Mouse (Mus musculus): ENCODE measurements around the gene Nfatc2.
A peak's percentile ranks its signal among the peaks of the same experiment; 100 is the strongest.

Gene Nfatc2

GRCm38 (mm10) chr2:168609653-168610248 is 8.3 kb upstream of the Nfatc2 start:
- no peak for DNase-seq (ENCODE audit: low spot score)

GRCm38 (mm10) chr2:168608125-168608564 is 6.7 kb upstream of the Nfatc2 start:
- no peak for DNase-seq (ENCODE audit: low spot score)

GRCm38 (mm10) chr2:168604655-168605070 is 3.2 kb upstream of the Nfatc2 start:
- DNase-seq (ENCODE audit: low spot score) = no peak

DNA sequence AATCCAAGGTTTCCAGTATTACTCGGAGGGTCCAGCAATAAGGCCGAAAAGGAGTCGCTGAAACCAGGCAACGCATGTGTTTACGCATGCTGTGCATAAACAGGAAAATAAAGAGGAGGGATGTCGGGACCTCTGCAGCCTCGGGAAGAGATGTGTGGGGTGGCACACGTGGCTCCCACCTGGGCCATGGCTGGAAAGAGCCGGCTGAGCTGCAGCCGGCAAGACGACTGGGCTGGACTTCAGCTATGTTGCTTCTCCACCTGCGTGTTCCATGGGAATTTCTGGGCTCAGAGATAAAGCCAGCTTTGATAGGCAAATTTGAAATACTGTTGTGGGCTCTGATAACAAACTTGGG is 907 bp upstream of the Nfatc2 start:
- DNase-seq (ENCODE audit: low spot score) = no peak

GRCm38 (mm10) chr2:168600750-168601490 is 537 bp downstream of the Nfatc2 start:
- no peak for DNase-seq (ENCODE audit: low spot score)

- no peak for DNase-seq (ENCODE audit: low spot score)
Observed at GRCm38 (mm10) chr2:168595693-168596092, 5.8 kb downstream of the Nfatc2 start.

GRCm38 (mm10) chr2:168593676-168594075 is 7.8 kb downstream of the Nfatc2 start:
- DNase-seq (ENCODE audit: low spot score) = no peak

- no peak for DNase-seq (ENCODE audit: low spot score)
Observed at GRCm38 (mm10) chr2:168593004-168593403, 8.5 kb downstream of the Nfatc2 start.

- DNase-seq (ENCODE audit: low spot score) = no peak
Observed at GRCm38 (mm10) chr2:168591076-168591475, 10.4 kb downstream of the Nfatc2 start.

DNA sequence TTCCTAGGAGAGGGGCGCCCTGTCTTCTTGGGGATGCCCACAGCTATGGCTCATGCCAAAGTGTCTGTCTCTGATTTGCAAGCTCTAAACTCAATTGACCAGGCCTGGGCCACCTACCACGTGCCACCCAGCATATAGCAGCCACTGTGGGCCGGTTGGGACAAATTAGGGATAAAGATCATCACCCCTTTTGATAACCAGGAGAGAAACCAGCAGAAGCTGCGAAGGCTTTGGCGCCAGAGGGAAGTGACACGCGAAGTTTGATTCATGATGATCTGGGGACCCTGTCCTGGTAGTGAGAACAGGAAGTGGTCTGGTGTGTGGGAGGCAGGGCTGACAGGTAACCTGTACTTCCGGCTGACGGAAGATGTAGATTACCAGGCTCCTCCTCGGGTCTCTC is 10.9 kb downstream of the Nfatc2 start:
- no peak for DNase-seq (ENCODE audit: low spot score)

DNA sequence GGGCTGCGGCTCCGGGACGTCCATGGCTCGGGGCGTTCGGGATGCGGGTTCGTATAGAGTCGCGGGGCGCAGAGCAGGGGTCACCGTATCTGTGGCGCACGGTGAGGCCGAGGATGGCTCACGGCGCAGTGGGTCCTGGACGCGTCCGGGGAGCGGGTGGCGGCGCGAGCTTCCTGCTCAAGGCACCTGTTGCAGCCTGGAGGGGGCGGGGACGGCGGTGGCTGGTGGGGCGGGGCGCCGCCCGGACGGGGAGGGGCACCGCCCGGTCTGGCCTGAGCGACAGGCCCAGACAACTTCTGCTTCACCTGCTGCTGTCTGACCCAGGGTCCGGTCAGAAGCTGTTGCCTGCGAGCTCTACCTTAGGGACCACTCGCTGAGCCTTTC is 11.3 kb downstream of the Nfatc2 start:
- peak; percentile 34 for DNase-seq (ENCODE audit: low spot score)

GRCm38 (mm10) chr2:168589368-168590167 is 11.9 kb downstream of the Nfatc2 start:
- DNase-seq (ENCODE audit: low spot score) = peak; percentile 36

DNA sequence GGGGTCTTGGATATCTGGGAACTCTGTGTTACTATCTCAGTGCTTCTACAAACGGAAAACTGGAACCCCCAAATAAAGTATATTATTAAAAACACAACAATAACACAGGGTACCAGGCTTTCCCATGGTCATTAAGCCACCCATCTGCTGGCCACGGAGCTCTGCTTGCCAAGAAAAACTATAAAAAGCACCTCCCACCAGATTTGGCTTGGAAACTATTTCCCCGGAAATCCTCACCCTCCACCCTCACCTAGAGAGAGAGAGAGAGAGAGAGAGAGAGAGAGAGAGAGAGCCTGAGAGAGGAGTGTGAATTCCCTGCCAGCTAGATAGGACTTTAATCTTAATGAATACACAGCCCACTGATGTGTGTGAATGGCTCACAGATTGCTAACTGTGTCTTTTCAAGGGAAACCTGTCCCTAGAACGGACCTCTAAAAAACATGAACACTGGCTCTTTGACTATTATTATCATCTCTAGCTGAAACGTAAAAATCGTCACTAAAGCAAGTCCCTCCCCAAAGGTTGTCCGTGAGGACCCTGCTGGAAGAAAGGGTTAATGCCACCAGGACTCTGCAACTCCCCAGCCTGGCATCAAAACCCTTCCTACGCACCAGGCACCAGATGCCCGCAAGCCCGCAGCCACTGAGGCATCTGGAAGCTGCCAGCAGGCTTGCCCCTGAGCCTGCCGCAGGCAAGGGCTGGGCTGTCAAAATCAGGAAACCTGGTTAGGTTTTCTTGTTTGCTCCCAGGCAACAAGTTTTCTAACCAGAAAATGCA is 12.7 kb downstream of the Nfatc2 start:
- DNase-seq (ENCODE audit: low spot score) = peak; percentile 79

DNA sequence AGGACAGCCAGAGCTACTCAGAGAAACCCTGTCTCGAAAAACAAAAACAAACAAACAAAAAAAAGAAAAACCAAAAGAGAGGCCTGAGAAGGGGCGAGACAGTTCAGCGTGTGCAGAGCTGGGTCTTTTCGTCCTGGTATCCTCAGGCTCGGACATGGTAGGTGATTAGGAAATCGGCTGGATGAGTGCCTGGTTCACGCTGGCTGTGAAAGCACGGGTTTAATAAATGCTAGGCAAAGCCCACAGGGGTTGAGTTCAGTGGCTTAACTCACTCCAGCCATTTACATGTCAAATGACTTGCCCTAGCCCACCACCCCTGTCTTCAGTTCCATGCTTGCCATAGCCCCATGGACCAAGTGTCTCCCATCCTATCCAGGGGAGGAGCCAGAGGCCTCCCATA is 14.3 kb downstream of the Nfatc2 start:
- no peak for DNase-seq (ENCODE audit: low spot score)

GRCm38 (mm10) chr2:168586512-168586911 is 14.9 kb downstream of the Nfatc2 start:
- DNase-seq (ENCODE audit: low spot score) = no peak

GRCm38 (mm10) chr2:168584857-168585256 is 16.6 kb downstream of the Nfatc2 start:
- peak; percentile 27 for DNase-seq (ENCODE audit: low spot score)

GRCm38 (mm10) chr2:168584408-168584807 is 17.0 kb downstream of the Nfatc2 start:
- no peak for DNase-seq (ENCODE audit: low spot score)

DNA sequence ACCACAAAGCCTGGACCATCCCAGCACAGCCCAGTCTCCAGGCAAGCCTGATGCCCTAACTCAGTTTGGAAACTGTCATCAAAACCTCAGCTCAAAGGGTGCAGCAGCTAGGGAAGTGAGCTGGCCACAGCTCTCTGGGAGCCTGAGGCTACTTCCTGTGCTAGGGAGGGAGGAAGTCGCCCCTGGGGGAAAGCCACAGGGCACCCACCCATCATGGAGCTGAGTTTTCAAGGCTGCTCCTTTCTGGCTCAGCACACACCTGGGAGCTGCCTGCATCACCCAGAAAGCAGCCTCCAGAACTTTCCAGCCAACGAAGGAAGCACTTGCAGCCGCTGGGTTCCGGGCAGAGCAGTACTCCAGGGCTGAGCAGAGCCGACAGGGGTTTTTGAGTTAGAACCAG is 18.4 kb downstream of the Nfatc2 start:
- DNase-seq (ENCODE audit: low spot score) = no peak

DNA sequence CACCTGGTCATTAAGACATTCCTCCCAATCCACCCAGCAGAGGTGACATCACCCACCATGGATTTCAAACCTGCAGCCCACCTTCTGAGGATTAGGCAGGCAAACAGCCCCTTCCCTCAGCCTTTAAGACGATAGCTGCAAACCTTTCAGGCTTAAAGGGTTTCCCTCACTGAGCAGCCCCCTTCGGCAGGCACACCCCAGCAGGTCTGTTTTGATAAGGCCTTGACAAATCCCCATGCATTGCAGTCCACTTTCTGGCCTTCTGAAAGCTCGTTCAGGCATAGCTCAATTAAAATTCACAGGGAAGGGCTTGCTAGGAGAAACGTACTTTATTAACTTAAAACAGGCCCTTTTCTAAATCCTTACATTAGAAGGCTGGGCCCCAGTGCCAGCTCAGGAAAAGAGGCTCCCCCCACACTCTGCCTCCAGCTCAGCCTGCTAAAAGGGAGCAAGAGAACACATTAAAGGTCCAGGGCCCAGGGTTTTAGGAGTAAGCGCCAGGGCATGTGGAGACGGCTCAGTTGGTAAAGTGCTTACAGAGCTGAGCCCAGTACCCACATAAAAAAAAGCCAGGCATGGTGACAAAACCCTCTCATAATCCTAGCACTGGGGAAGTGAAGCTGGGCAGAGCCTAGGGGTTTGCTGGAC is 20.1 kb downstream of the Nfatc2 start:
- no peak for DNase-seq (ENCODE audit: low spot score)

- DNase-seq (ENCODE audit: low spot score) = no peak
Observed at GRCm38 (mm10) chr2:168580295-168580915, 21.1 kb downstream of the Nfatc2 start.

GRCm38 (mm10) chr2:168579601-168580130 is 21.8 kb downstream of the Nfatc2 start:
- DNase-seq (ENCODE audit: low spot score) = no peak

Measured in MN1 (cell line).